Mouse (Mus musculus): ENCODE results near the gene Klf2. TPM values are rescaled to one million over a fixed set of nuclear protein-coding genes. Genes with fewer than 3 reads are reported as not detected.

Klf2 gene
- polyA plus RNA-seq, 1 experiment = 9.8 TPM

DNA sequence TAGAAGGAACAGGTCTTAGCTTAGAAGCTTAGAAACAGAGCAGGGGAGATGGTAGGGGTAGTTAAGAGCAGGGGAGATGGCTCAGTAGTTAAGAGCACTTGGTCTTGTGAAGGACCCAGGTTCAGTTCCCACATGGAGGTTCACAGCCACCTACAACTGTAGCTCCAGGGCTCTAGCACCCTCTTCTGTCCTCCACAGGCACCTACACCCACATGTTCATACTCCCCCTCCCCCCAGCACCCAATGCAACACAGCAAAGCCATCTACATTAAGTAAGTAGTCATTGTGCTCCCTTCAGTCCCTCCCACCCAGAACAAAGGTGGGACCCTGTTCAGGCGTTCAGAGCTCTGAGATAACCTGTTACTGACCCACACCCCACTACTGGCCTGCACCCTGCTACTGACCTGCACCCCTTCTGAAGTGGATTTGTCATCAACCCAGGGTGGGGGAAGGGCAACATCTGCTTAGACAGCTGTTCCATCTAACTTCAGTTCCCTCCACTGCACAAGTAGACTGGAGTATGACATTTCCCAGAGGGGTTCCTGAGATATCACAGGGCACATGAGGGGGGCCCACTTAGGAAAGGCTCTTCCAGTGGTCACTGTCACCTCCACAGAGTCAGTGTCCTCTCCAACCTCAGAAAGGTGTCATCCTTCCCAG lies 45.6 kb upstream of the Klf2 start:
- Histone ChIP-seq H3K27me3 (ENCODE audit: control insufficient read depth, insufficient read depth, insufficient read length) (no peaks in the 10 kb centered on the region), H3ac (ENCODE audit: control insufficient read depth, insufficient read length) (no peak overlapping the region), H3K79me2 (ENCODE audit: control insufficient read depth, insufficient read depth) (no peaks in the 10 kb centered on the region), H3K36me3 (ENCODE audit: control insufficient read depth, insufficient read depth) (no peaks in the 10 kb centered on the region), H3K4me3 (no peak overlapping the region), H3K4me2 (ENCODE audit: low read depth) (no peak overlapping the region)
- TF ChIP-seq POLR2AphosphoS2 (IDR thresholded peaks at IDR 0.05; ENCODE audit: insufficient read length, low read depth) = no peak
- no peak for TF ChIP-seq MYOD1 (IDR thresholded peaks at IDR 0.05; ENCODE audit: control insufficient read depth in 1 of 3, insufficient read length in 2 of 3, low read depth in 2 of 3)
- TF ChIP-seq REST (IDR thresholded peaks at IDR 0.05; ENCODE audit: insufficient read depth, insufficient read length) = no peak
- TF ChIP-seq MYOG (IDR thresholded peaks at IDR 0.05; ENCODE audit: control insufficient read depth in 1 of 3, insufficient read depth in 1 of 3, insufficient read length in 2 of 3, low read depth in 2 of 3) = no peak
- TF ChIP-seq USF1 (IDR thresholded peaks at IDR 0.05; ENCODE audit: low read depth) = no peak
- TF ChIP-seq CEBPB (IDR thresholded peaks at IDR 0.05; ENCODE audit: insufficient read depth, poor library complexity, severe bottlenecking) = no peak
- no peak for TF ChIP-seq TCF12 (IDR thresholded peaks at IDR 0.05; ENCODE audit: insufficient read depth, poor library complexity, severe bottlenecking)
- TF ChIP-seq SRF (IDR thresholded peaks at IDR 0.05; ENCODE audit: control insufficient read depth, insufficient read length, low read depth) = no peak
- no peak for TF ChIP-seq TCF3 (IDR thresholded peaks at IDR 0.05; ENCODE audit: insufficient read length, low read depth)
- no peak for TF ChIP-seq MAX (IDR thresholded peaks at IDR 0.05; ENCODE audit: low read depth)
- no peak for TF ChIP-seq POLR2A (IDR thresholded peaks at IDR 0.05; ENCODE audit: insufficient read length, low read depth)
- TF ChIP-seq E2F4 (IDR thresholded peaks at IDR 0.05; ENCODE audit: insufficient read depth) = no peak

DNA sequence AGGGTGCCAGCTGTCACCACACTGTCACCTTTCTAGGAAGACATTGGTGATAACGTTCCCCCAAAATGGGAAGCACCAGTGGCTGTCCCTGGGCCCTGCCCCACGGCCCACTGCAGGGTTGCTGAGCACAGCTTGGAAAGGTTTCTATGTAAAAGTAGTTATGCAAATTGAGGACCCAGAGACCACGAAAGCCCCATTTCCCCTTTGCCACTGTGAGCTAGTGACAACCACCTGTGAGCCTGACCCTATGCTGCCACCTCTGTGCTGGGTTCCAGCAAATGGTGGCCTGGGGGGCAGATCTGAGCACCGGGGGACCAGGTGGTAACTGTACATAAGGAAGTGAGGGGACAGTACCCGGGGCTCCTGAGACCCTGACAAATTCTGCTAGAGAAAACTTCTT lies 45.0 kb upstream of the Klf2 start:
- Histone ChIP-seq H3K27me3 (ENCODE audit: control insufficient read depth, insufficient read depth, insufficient read length) (no peaks in the 10 kb centered on the region), H3ac (ENCODE audit: control insufficient read depth, insufficient read length) (no peak overlapping the region), H3K36me3 (ENCODE audit: control insufficient read depth, insufficient read depth) (no peaks in the 10 kb centered on the region), H3K4me3 (no peak overlapping the region), H3K4me2 (ENCODE audit: low read depth) (no peak overlapping the region), H3K79me2 (ENCODE audit: control insufficient read depth, insufficient read depth) (no peaks in the 10 kb centered on the region)
- TF ChIP-seq MAX (IDR thresholded peaks at IDR 0.05; ENCODE audit: low read depth) (no peak), TCF12 (IDR thresholded peaks at IDR 0.05; ENCODE audit: insufficient read depth, poor library complexity, severe bottlenecking) (no peak), MYOD1 (IDR thresholded peaks at IDR 0.05; ENCODE audit: control insufficient read depth in 1 of 3, insufficient read length in 2 of 3, low read depth in 2 of 3) (no peak), MYOG (IDR thresholded peaks at IDR 0.05; ENCODE audit: control insufficient read depth in 1 of 3, insufficient read depth in 1 of 3, insufficient read length in 2 of 3, low read depth in 2 of 3) (no peak), E2F4 (IDR thresholded peaks at IDR 0.05; ENCODE audit: insufficient read depth) (no peak), CEBPB (IDR thresholded peaks at IDR 0.05; ENCODE audit: insufficient read depth, poor library complexity, severe bottlenecking) (no peak), POLR2AphosphoS2 (IDR thresholded peaks at IDR 0.05; ENCODE audit: insufficient read length, low read depth) (no peak), TCF3 (IDR thresholded peaks at IDR 0.05; ENCODE audit: insufficient read length, low read depth) (no peak)

- Histone ChIP-seq H3K79me2 (ENCODE audit: control insufficient read depth, insufficient read depth) (no peaks in the 10 kb centered on the region), H3K4me2 (ENCODE audit: low read depth) (no peak overlapping the region), H3ac (ENCODE audit: control insufficient read depth, insufficient read length) (no peak overlapping the region), H3K27me3 (ENCODE audit: control insufficient read depth, insufficient read depth, insufficient read length) (no peaks in the 10 kb centered on the region), H3K4me3 (no peak overlapping the region), H3K36me3 (ENCODE audit: control insufficient read depth, insufficient read depth) (no peaks in the 10 kb centered on the region)
- TF ChIP-seq USF1 (IDR thresholded peaks at IDR 0.05; ENCODE audit: low read depth) = no peak
- no peak for TF ChIP-seq TCF3 (IDR thresholded peaks at IDR 0.05; ENCODE audit: insufficient read length, low read depth)
- no peak for TF ChIP-seq MYOG (IDR thresholded peaks at IDR 0.05; ENCODE audit: control insufficient read depth in 1 of 3, insufficient read depth in 1 of 3, insufficient read length in 2 of 3, low read depth in 2 of 3)
- no peak for TF ChIP-seq CEBPB (IDR thresholded peaks at IDR 0.05; ENCODE audit: insufficient read depth, poor library complexity, severe bottlenecking)
- TF ChIP-seq POLR2A (IDR thresholded peaks at IDR 0.05; ENCODE audit: insufficient read length, low read depth) = no peak
- TF ChIP-seq POLR2AphosphoS2 (IDR thresholded peaks at IDR 0.05; ENCODE audit: insufficient read length, low read depth) = no peak
- TF ChIP-seq SRF (IDR thresholded peaks at IDR 0.05; ENCODE audit: control insufficient read depth, insufficient read length, low read depth) = no peak
These were observed 41.6 kb upstream of the Klf2 start for GRCm38 (mm10) chr8:72277244-72277643.

DNA sequence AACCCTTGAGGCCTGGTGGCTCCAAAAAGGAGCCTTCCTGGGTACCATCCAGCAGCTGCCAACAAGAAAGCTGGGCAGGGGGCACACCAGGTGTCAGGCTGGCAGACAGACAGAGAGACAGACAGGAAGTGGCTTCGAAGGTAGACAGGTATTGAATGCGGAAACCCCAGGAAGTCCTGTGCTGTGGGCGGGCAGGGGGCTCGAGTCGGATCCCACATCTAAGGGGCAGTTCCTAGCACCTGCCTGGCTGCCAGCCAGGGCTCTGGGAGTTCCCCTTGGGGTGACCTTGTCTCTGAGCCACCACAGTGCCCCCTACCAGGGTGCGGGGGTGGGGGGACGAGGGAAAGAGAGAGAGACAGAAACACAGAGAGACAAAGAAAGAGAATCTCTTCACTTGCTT lies 39.7 kb upstream of the Klf2 start:
- no peak overlapping the region for H3ac ChIP-seq (ENCODE audit: control insufficient read depth, insufficient read length)
- H3K4me3 ChIP-seq = no peak overlapping the region
- peaks cover 7% of the 10 kb centered on the region for H3K27me3 ChIP-seq (ENCODE audit: control insufficient read depth, insufficient read depth, insufficient read length)
- H3K79me2 ChIP-seq (ENCODE audit: control insufficient read depth, insufficient read depth) = no peaks in the 10 kb centered on the region
- H3K4me2 ChIP-seq (ENCODE audit: low read depth) = no peak overlapping the region
- no peak for TF ChIP-seq TCF12 (IDR thresholded peaks at IDR 0.05; ENCODE audit: insufficient read depth, poor library complexity, severe bottlenecking)
- TF ChIP-seq MYOD1 (IDR thresholded peaks at IDR 0.05; ENCODE audit: control insufficient read depth in 1 of 3, insufficient read length in 2 of 3, low read depth in 2 of 3) = no peak
- TF ChIP-seq POLR2A (IDR thresholded peaks at IDR 0.05; ENCODE audit: insufficient read length, low read depth) = no peak
- TF ChIP-seq USF1 (IDR thresholded peaks at IDR 0.05; ENCODE audit: low read depth) = no peak
- no peak for TF ChIP-seq REST (IDR thresholded peaks at IDR 0.05; ENCODE audit: insufficient read depth, insufficient read length)
- no peak for TF ChIP-seq E2F4 (IDR thresholded peaks at IDR 0.05; ENCODE audit: insufficient read depth)
- TF ChIP-seq MYOG (IDR thresholded peaks at IDR 0.05; ENCODE audit: control insufficient read depth in 1 of 3, insufficient read depth in 1 of 3, insufficient read length in 2 of 3, low read depth in 2 of 3) = no peak
- no peak for TF ChIP-seq SRF (IDR thresholded peaks at IDR 0.05; ENCODE audit: control insufficient read depth, insufficient read length, low read depth)
- TF ChIP-seq MAX (IDR thresholded peaks at IDR 0.05; ENCODE audit: low read depth) = no peak
- no peak for TF ChIP-seq CEBPB (IDR thresholded peaks at IDR 0.05; ENCODE audit: insufficient read depth, poor library complexity, severe bottlenecking)
- no peak for TF ChIP-seq TCF3 (IDR thresholded peaks at IDR 0.05; ENCODE audit: insufficient read length, low read depth)
- TF ChIP-seq POLR2AphosphoS2 (IDR thresholded peaks at IDR 0.05; ENCODE audit: insufficient read length, low read depth) = no peak
- no peaks in the 10 kb centered on the region for H3K36me3 ChIP-seq (ENCODE audit: control insufficient read depth, insufficient read depth)

Measured in myocyte (in vitro differentiated cells).